Mouse (Mus musculus): Measurements from ENCODE around the gene Tmem186. TPM values are rescaled to one million over a fixed set of nuclear protein-coding genes. Genes with fewer than 3 reads are reported as not detected.

Tmem186 gene
- polyA plus RNA-seq, 1 experiment: 7.4 TPM

- Histone ChIP-seq H3ac (ENCODE audit: control insufficient read depth, insufficient read length) (no peak overlapping the region), H3K4me3 (no peak overlapping the region), H3K36me3 (ENCODE audit: control insufficient read depth, insufficient read depth) (no peaks in the 10 kb centered on the region), H3K27me3 (ENCODE audit: control insufficient read depth, insufficient read depth, insufficient read length) (peaks cover 21% of the 10 kb centered on the region), H3K4me2 (ENCODE audit: low read depth) (no peak overlapping the region), H3K79me2 (ENCODE audit: control insufficient read depth, insufficient read depth) (no peaks in the 10 kb centered on the region)
- TF ChIP-seq POLR2AphosphoS2 (IDR thresholded peaks at IDR 0.05; ENCODE audit: insufficient read length, low read depth): no peak
- no peak for TF ChIP-seq MYOG (IDR thresholded peaks at IDR 0.05; ENCODE audit: control insufficient read depth in 1 of 3, insufficient read depth in 1 of 3, insufficient read length in 2 of 3, low read depth in 2 of 3)
- TF ChIP-seq MAX (IDR thresholded peaks at IDR 0.05; ENCODE audit: low read depth): no peak
- no peak for TF ChIP-seq USF1 (IDR thresholded peaks at IDR 0.05; ENCODE audit: low read depth)
- TF ChIP-seq POLR2A (IDR thresholded peaks at IDR 0.05; ENCODE audit: insufficient read length, low read depth): no peak
- TF ChIP-seq E2F4 (IDR thresholded peaks at IDR 0.05; ENCODE audit: insufficient read depth): no peak
- TF ChIP-seq SRF (IDR thresholded peaks at IDR 0.05; ENCODE audit: control insufficient read depth, insufficient read length, low read depth): no peak
- TF ChIP-seq CEBPB (IDR thresholded peaks at IDR 0.05; ENCODE audit: insufficient read depth, poor library complexity, severe bottlenecking): no peak
- TF ChIP-seq TCF12 (IDR thresholded peaks at IDR 0.05; ENCODE audit: insufficient read depth, poor library complexity, severe bottlenecking): no peak
Observed at GRCm38 (mm10) chr16:8612214-8613005, 25.1 kb downstream of the Tmem186 start.

- Histone ChIP-seq H3K36me3 (ENCODE audit: control insufficient read depth, insufficient read depth) (no peaks in the 10 kb centered on the region), H3ac (ENCODE audit: control insufficient read depth, insufficient read length) (no peak overlapping the region), H3K79me2 (ENCODE audit: control insufficient read depth, insufficient read depth) (no peaks in the 10 kb centered on the region), H3K4me2 (ENCODE audit: low read depth) (no peak overlapping the region), H3K27me3 (ENCODE audit: control insufficient read depth, insufficient read depth, insufficient read length) (peaks cover 21% of the 10 kb centered on the region), H3K4me3 (no peak overlapping the region)
- no peak for TF ChIP-seq USF1 (IDR thresholded peaks at IDR 0.05; ENCODE audit: low read depth)
- TF ChIP-seq SRF (IDR thresholded peaks at IDR 0.05; ENCODE audit: control insufficient read depth, insufficient read length, low read depth): no peak
- TF ChIP-seq MYOG (IDR thresholded peaks at IDR 0.05; ENCODE audit: control insufficient read depth in 1 of 3, insufficient read depth in 1 of 3, insufficient read length in 2 of 3, low read depth in 2 of 3): no peak
- no peak for TF ChIP-seq TCF12 (IDR thresholded peaks at IDR 0.05; ENCODE audit: insufficient read depth, poor library complexity, severe bottlenecking)
- TF ChIP-seq POLR2A (IDR thresholded peaks at IDR 0.05; ENCODE audit: insufficient read length, low read depth): no peak
- TF ChIP-seq REST (IDR thresholded peaks at IDR 0.05; ENCODE audit: insufficient read depth, insufficient read length): no peak
- TF ChIP-seq CEBPB (IDR thresholded peaks at IDR 0.05; ENCODE audit: insufficient read depth, poor library complexity, severe bottlenecking): no peak
- TF ChIP-seq MYOD1 (IDR thresholded peaks at IDR 0.05; ENCODE audit: control insufficient read depth in 1 of 3, insufficient read length in 2 of 3, low read depth in 2 of 3): no peak
- TF ChIP-seq POLR2AphosphoS2 (IDR thresholded peaks at IDR 0.05; ENCODE audit: insufficient read length, low read depth): no peak
- TF ChIP-seq MAX (IDR thresholded peaks at IDR 0.05; ENCODE audit: low read depth): no peak
- TF ChIP-seq TCF3 (IDR thresholded peaks at IDR 0.05; ENCODE audit: insufficient read length, low read depth): no peak
Observed at GRCm38 (mm10) chr16:8610397-8610796, 27.1 kb downstream of the Tmem186 start.

DNA sequence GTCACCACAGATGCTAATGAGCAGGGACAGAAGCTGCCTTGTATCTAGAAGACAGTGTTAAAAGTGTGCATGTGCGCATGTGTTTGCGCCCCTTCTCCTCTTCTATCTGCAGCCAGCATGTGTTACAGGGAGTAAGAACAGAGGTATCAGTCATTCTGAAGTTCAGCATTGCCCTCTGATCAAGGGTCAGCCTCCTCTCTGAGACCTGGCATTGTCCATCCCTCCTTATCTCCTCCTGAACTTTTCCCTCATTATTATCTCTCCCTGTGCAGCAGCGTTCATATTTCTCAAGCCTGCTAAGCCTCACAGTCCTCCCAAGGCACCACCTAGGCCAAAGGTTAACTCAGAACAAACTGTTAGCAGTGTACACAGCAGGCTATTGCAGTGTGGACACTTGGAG is 33.7 kb downstream of the Tmem186 start:
- Histone ChIP-seq H3K79me2 (ENCODE audit: control insufficient read depth, insufficient read depth) (no peaks in the 10 kb centered on the region), H3ac (ENCODE audit: control insufficient read depth, insufficient read length) (no peak overlapping the region), H3K36me3 (ENCODE audit: control insufficient read depth, insufficient read depth) (no peaks in the 10 kb centered on the region), H3K4me2 (ENCODE audit: low read depth) (no peak overlapping the region), H3K27me3 (ENCODE audit: control insufficient read depth, insufficient read depth, insufficient read length) (no peaks in the 10 kb centered on the region), H3K4me3 (no peak overlapping the region)
- TF ChIP-seq E2F4 (IDR thresholded peaks at IDR 0.05; ENCODE audit: insufficient read depth) (no peak), POLR2AphosphoS2 (IDR thresholded peaks at IDR 0.05; ENCODE audit: insufficient read length, low read depth) (no peak), MAX (IDR thresholded peaks at IDR 0.05; ENCODE audit: low read depth) (no peak), TCF12 (IDR thresholded peaks at IDR 0.05; ENCODE audit: insufficient read depth, poor library complexity, severe bottlenecking) (no peak), REST (IDR thresholded peaks at IDR 0.05; ENCODE audit: insufficient read depth, insufficient read length) (no peak), TCF3 (IDR thresholded peaks at IDR 0.05; ENCODE audit: insufficient read length, low read depth) (no peak), CEBPB (IDR thresholded peaks at IDR 0.05; ENCODE audit: insufficient read depth, poor library complexity, severe bottlenecking) (no peak), POLR2A (IDR thresholded peaks at IDR 0.05; ENCODE audit: insufficient read length, low read depth) (no peak), MYOG (IDR thresholded peaks at IDR 0.05; ENCODE audit: control insufficient read depth in 1 of 3, insufficient read depth in 1 of 3, insufficient read length in 2 of 3, low read depth in 2 of 3) (no peak), SRF (IDR thresholded peaks at IDR 0.05; ENCODE audit: control insufficient read depth, insufficient read length, low read depth) (no peak), MYOD1 (IDR thresholded peaks at IDR 0.05; ENCODE audit: control insufficient read depth in 1 of 3, insufficient read length in 2 of 3, low read depth in 2 of 3) (no peak), USF1 (IDR thresholded peaks at IDR 0.05; ENCODE audit: low read depth) (no peak)

DNA sequence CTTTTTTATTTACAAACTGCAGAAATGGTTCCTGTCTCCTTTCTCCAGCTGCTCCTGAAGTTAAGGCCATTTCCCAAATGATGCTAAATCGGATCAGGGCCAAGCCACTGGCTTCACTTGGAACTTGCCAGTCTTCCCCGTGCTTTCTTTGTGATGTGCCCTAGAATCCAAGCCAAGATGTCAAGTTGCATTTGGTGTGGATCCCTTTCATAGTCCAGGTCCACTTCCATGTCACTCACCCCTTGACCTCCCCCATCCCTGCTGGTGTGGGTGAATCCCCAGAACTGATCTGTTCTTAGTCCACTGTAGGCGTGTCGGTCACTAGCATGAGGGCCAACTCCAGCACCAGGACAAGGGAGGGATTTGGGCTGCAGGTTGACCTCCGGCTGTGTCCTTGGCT is 40.0 kb downstream of the Tmem186 start:
- no peak overlapping the region for H3K4me2 ChIP-seq (ENCODE audit: low read depth)
- H3K79me2 ChIP-seq (ENCODE audit: control insufficient read depth, insufficient read depth): no peaks in the 10 kb centered on the region

More for the DNA sequence above, 40.0 kb downstream of the Tmem186 start:
- Histone ChIP-seq H3K27me3 (ENCODE audit: control insufficient read depth, insufficient read depth, insufficient read length) (peaks cover 2% of the 10 kb centered on the region), H3K4me3 (no peak overlapping the region), H3ac (ENCODE audit: control insufficient read depth, insufficient read length) (no peak overlapping the region), H3K36me3 (ENCODE audit: control insufficient read depth, insufficient read depth) (no peaks in the 10 kb centered on the region)
- TF ChIP-seq E2F4 (IDR thresholded peaks at IDR 0.05; ENCODE audit: insufficient read depth) (no peak), USF1 (IDR thresholded peaks at IDR 0.05; ENCODE audit: low read depth) (no peak), REST (IDR thresholded peaks at IDR 0.05; ENCODE audit: insufficient read depth, insufficient read length) (no peak), POLR2A (IDR thresholded peaks at IDR 0.05; ENCODE audit: insufficient read length, low read depth) (no peak), POLR2AphosphoS2 (IDR thresholded peaks at IDR 0.05; ENCODE audit: insufficient read length, low read depth) (no peak), MYOG (IDR thresholded peaks at IDR 0.05; ENCODE audit: control insufficient read depth in 1 of 3, insufficient read depth in 1 of 3, insufficient read length in 2 of 3, low read depth in 2 of 3) (no peak), SRF (IDR thresholded peaks at IDR 0.05; ENCODE audit: control insufficient read depth, insufficient read length, low read depth) (no peak), TCF12 (IDR thresholded peaks at IDR 0.05; ENCODE audit: insufficient read depth, poor library complexity, severe bottlenecking) (no peak), MAX (IDR thresholded peaks at IDR 0.05; ENCODE audit: low read depth) (no peak), CEBPB (IDR thresholded peaks at IDR 0.05; ENCODE audit: insufficient read depth, poor library complexity, severe bottlenecking) (no peak), TCF3 (IDR thresholded peaks at IDR 0.05; ENCODE audit: insufficient read length, low read depth) (no peak), MYOD1 (IDR thresholded peaks at IDR 0.05; ENCODE audit: control insufficient read depth in 1 of 3, insufficient read length in 2 of 3, low read depth in 2 of 3) (no peak)
